Mouse (Mus musculus) embryonic facial prominence, embryonic 13.5 days (tissue): ENCODE results near the gene Gm28035. TPM values are rescaled to one million over a fixed set of nuclear protein-coding genes. Genes with fewer than 3 reads are reported as not detected.

Source experiments
- ATAC-seq: fragments of 200-750 bp; cut with Nextera tagmentation; 2 replicates; pipeline ENCODE4 v1.8.0; 2017; ENCODE audit warnings: low read depth; ENCODE audit not compliant: insufficient number of reproducible peaks, insufficient read depth, low FRiP score, low TSS enrichment
- H3K27ac ChIP-seq: fragments of 300-500 bp; sonication (generic); 2 replicates; pipeline ENCODE4 v1.5.1; 2015; ENCODE audit warnings: moderate library complexity, mild to moderate bottlenecking, inconsistent platforms
- H3K27me3 ChIP-seq: fragments of 300-500 bp; sonication (generic); 2 replicates; pipeline ENCODE4 v1.6.1; 2015; ENCODE audit warnings: mild to moderate bottlenecking, inconsistent platforms
- H3K36me3 ChIP-seq: fragments of 300-500 bp; sonication (generic); 2 replicates; pipeline ENCODE4 v1.6.1; 2015; ENCODE audit warnings: mild to moderate bottlenecking, inconsistent platforms
- H3K4me1 ChIP-seq: fragments of 300-500 bp; sonication (generic); 2 replicates; pipeline ENCODE4 v1.6.1; 2015; ENCODE audit warnings: inconsistent platforms
- H3K4me2 ChIP-seq: fragments of 300-500 bp; sonication (generic); 2 replicates; pipeline ENCODE4 v1.6.1; 2015; ENCODE audit warnings: moderate library complexity, mild to moderate bottlenecking, inconsistent platforms
- H3K4me3 ChIP-seq: fragments of 300-500 bp; sonication (generic); 2 replicates; pipeline ENCODE4 v1.5.1; 2015; ENCODE audit warnings: mild to moderate bottlenecking, inconsistent platforms
- H3K9ac ChIP-seq: fragments of 300-500 bp; sonication (generic); 2 replicates; pipeline ENCODE4 v1.6.1; 2015; ENCODE audit warnings: mild to moderate bottlenecking, inconsistent platforms
- H3K9me3 ChIP-seq: fragments of 300-500 bp; sonication (generic); 2 replicates; pipeline ENCODE4 v1.6.1; 2016; ENCODE audit warnings: inconsistent platforms
- WGBS: fragments of 180-500 bp; shearing (Covaris S2); methylation state at CpG from one replicate; pipeline ENCODE4 v1.1.7; 2015; ENCODE audit warnings: mixed read lengths; 5-methylcytosine and 5-hydroxymethylcytosine counted together
- polyA plus RNA-seq: library from polyadenylated mRNA; unstranded; fragments of >200 nt; fragmentation: Nextera tagmentation; extraction: Ambion mirVana; gene quantifications from 2 replicates; pipeline ENCODE4 v1.2.1, GENCODE M21; 2015

Gene Gm28035
- polyA plus RNA-seq, 1 experiment from 2014 or later: 0.06 TPM

DNA sequence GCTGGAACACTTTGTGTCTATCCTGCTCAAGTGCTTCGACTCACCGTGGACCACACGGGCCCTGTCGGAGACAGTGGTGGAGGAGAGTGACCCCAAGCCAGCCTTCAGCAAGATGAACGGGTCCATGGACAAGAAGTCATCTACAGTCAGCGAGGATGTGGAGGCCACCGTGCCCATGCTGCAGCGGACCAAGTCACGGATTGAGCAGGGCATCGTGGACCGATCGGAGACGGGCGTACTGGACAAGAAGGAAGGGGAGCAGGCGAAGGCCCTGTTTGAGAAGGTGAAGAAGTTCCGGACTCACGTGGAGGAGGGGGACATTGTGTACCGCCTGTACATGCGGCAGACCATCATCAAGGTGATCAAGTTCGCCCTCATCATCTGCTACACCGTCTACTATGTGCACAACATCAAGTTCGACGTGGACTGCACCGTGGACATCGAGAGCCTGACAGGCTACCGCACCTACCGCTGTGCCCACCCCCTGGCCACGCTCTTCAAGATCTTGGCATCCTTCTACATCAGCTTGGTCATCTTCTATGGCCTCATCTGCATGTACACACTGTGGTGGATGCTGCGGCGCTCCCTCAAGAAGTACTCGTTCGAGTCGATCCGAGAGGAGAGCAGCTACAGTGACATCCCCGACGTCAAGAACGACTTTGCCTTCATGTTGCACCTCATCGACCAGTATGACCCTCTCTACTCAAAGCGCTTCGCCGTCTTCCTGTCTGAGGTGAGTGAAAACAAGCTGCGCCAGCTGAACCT is 15.4 kb downstream of the Gm28035 start:
- peaks cover 15% of the 10 kb centered on the region for H3K4me1 ChIP-seq
- no peak for ATAC-seq
- no peak overlapping the region for H3K27ac ChIP-seq
- H3K36me3 ChIP-seq: peaks cover 94% of the 10 kb centered on the region
- WGBS: 97% methylated on average over 42 of the region's 42 CpGs
- no peaks in the 10 kb centered on the region for H3K27me3 ChIP-seq
- H3K9ac ChIP-seq: no peak overlapping the region
- no peaks in the 10 kb centered on the region for H3K9me3 ChIP-seq
- no peak overlapping the region for H3K4me3 ChIP-seq
- H3K4me2 ChIP-seq: no peak overlapping the region

DNA sequence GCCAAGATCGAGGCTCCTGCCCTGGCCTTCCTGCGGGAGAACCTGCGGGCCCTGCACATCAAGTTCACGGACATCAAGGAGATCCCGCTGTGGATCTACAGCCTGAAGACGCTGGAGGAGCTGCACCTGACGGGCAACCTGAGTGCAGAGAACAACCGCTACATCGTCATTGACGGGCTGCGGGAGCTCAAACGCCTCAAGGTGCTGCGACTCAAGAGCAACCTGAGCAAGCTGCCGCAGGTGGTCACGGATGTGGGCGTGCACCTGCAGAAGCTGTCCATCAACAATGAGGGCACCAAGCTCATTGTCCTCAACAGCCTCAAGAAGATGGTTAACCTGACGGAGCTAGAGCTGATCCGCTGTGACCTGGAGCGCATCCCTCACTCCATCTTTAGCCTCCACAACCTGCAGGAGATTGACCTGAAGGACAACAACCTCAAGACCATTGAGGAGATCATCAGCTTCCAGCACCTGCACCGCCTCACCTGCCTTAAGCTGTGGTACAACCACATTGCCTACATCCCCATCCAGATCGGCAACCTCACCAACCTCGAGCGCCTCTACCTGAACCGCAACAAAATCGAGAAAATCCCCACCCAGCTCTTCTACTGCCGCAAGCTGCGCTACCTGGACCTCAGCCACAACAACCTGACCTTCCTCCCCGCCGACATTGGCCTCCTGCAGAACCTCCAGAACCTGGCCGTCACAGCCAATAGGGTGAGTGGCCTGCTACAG is 16.4 kb downstream of the Gm28035 start:
- H3K4me2 ChIP-seq: no peak overlapping the region
- H3K9me3 ChIP-seq: no peaks in the 10 kb centered on the region
- no peak overlapping the region for H3K27ac ChIP-seq
- H3K4me1 ChIP-seq: peaks cover 11% of the 10 kb centered on the region
- no peak for ATAC-seq
- peaks cover 95% of the 10 kb centered on the region for H3K36me3 ChIP-seq
- H3K4me3 ChIP-seq: no peak overlapping the region
- H3K27me3 ChIP-seq: no peaks in the 10 kb centered on the region
- no peak overlapping the region for H3K9ac ChIP-seq
- 96% methylated on average over 30 of the region's 30 CpGs for WGBS

DNA sequence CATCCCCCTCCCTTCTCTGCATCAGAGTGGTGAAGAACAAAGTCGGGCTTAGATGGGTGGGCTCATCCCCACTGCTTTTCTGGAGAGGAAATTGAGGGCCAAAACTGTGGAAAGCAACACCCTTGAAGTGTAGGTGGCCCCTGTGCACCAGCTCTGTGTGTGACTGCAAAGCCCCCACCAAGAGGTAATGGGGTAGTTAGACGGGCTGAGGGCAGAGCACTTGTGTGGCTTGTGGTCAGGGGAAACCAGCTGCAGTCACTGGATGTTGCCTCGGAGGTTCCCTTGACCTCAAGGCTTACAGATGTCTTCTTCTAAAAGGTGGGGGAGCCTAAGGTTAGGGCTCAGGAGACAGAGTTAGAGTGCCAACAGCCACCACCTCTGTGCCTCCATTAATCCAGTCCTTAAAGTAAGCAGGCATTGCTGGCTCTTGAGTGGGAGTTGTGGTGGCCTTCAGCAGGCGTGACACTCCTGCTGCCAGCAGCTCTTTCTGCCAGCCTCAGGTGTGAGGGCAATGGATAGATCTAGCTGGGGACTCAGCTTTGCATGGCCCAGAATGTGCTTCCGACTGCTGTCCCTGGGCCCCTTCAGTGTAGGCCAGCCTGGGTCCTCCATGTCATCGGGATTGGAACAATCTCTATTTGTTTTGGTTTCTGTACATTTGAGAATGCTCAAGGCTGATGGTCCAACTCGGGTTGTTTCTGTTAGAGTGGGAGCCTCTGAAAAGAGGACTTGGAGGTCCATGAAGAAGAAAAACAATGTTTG is 17.5 kb downstream of the Gm28035 start:
- Histone ChIP-seq H3K27ac (no peak overlapping the region), H3K36me3 (peaks cover 94% of the 10 kb centered on the region), H3K9ac (0 out of 2 replicates have a peak overlapping the region, but pooled peaks have one; percentile 0), H3K4me3 (no peak overlapping the region), H3K27me3 (no peaks in the 10 kb centered on the region), H3K9me3 (no peaks in the 10 kb centered on the region), H3K4me1 (peaks cover 8% of the 10 kb centered on the region; the same call in 1 of the 2 replicates), H3K4me2 (no peak overlapping the region)
- ATAC-seq: no peak
- 88% methylated on average over 7 of the region's 7 CpGs for WGBS

DNA sequence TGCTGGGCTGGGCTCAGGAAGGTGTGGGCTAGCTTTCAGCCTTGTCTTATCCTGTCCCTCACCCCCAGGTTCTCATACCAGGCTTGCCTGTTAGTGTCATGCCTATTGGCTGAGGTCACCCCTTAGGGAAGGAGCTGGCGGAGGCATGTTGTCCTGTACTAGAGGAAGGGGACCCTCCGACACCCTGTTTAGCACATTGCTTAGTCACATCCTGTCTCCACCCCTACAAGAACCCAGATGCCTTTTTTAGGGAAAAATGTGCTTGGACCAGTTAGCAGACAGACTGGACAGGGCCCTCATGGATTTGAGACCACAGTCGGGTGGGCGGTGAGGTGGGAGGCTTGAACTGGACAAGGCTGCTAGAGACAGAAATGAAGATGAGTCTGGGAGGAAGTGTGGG is 18.2 kb downstream of the Gm28035 start:
- H3K4me1 ChIP-seq: peaks cover 9% of the 10 kb centered on the region; the same call in 1 of the 2 replicates
- H3K27me3 ChIP-seq: no peaks in the 10 kb centered on the region
- no peaks in the 10 kb centered on the region for H3K9me3 ChIP-seq
- ATAC-seq: no peak
- H3K4me2 ChIP-seq: no peak overlapping the region
- H3K36me3 ChIP-seq: peaks cover 98% of the 10 kb centered on the region
- H3K4me3 ChIP-seq: no peak overlapping the region
- 78% methylated on average over 4 of the region's 4 CpGs for WGBS
- H3K9ac ChIP-seq: 0 out of 2 replicates have a peak overlapping the region, but pooled peaks have one; percentile 0
- H3K27ac ChIP-seq: no peak overlapping the region

DNA sequence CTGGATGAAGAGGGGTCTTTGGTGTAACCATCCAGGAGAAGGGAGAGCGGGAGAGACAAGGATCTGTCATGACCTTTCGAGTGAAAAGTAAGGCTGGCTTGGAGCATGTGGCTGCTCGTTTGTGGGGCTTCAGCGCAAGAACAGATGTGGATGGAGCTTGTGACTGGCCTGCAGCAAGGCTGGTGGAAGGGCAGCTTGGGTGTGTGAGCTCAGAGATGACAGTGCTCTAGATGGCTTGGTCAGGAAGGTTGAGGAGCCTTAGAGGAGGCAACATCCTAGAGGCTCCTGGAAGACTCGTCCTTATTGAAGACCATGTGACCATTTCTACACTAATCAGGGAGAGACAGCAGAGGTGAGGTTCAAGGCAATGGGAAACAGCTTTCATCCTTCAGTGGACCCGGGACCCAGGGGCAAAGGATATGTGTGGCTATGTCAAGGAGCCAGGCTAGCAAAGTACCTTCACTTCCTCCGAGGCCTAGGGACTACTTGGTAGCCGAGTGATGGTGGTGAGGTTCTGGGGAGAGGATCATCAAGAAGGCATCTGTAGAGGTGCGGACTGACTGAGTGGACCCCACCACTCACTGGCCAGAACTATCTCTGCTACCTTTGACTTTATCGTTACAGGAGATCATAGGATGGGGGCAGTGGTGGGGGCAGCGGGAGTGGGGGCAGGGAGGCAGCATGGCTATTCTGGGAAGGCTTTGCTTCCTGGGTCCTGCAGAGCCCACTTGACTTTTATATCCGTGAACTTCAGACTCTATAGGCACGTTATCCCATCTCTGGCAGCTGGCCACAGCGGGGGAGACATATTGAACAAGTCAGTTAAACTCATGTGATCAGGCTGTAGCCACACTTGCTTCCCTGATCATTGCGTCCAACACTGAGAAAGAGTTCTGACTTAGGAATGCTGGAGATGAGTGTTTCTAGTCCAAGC is 19.0 kb downstream of the Gm28035 start:
- H3K4me2 ChIP-seq: no peak overlapping the region
- H3K4me3 ChIP-seq: no peak overlapping the region
- peaks cover 14% of the 10 kb centered on the region for H3K4me1 ChIP-seq
- H3K27ac ChIP-seq: no peak overlapping the region
- H3K27me3 ChIP-seq: no peaks in the 10 kb centered on the region
- H3K9me3 ChIP-seq: no peaks in the 10 kb centered on the region
- H3K36me3 ChIP-seq: peaks cover 98% of the 10 kb centered on the region
- WGBS: 92% methylated on average over 15 of the region's 15 CpGs
- no peak for ATAC-seq
- H3K9ac ChIP-seq: no peak overlapping the region

DNA sequence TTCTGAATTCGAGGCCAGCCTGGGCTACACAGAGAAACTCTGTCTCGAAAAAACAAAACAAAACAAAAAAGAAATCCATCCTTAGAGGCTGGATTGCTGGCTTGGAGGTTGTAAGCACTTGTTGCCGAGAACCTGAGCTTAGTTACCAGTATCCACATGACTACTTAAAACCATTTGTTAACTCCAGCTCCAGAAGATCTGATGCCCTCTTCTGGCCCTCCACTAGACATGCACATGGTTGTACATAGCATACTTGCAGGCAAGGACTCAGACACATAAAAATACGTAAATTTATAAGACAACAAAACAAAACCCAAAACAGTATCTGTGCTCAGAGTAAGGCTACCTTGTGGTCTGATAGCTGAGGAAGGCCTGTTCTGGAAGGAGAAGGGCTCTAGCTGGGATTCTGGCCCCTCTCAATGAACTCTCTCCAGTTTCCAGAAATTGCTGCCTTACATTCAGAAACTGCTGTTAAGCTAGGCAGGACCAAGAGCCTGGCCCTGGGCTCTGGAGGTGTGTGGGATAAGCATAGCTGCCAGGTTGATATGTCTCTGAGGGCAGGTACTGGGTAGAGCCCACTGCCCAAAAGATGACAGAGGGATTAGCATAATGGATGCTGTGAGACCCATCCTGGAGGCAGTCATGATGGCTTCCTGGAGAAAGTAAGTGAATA is 20.8 kb downstream of the Gm28035 start:
- H3K9ac ChIP-seq: no peak overlapping the region
- H3K4me2 ChIP-seq: no peak overlapping the region
- peaks cover 86% of the 10 kb centered on the region for H3K36me3 ChIP-seq
- peaks cover 32% of the 10 kb centered on the region for H3K4me1 ChIP-seq
- H3K9me3 ChIP-seq: no peaks in the 10 kb centered on the region
- H3K27me3 ChIP-seq: no peaks in the 10 kb centered on the region
- no peak overlapping the region for H3K27ac ChIP-seq
- WGBS: 83% methylated on average over 4 of the region's 4 CpGs
- H3K4me3 ChIP-seq: no peak overlapping the region
- no peak for ATAC-seq

DNA sequence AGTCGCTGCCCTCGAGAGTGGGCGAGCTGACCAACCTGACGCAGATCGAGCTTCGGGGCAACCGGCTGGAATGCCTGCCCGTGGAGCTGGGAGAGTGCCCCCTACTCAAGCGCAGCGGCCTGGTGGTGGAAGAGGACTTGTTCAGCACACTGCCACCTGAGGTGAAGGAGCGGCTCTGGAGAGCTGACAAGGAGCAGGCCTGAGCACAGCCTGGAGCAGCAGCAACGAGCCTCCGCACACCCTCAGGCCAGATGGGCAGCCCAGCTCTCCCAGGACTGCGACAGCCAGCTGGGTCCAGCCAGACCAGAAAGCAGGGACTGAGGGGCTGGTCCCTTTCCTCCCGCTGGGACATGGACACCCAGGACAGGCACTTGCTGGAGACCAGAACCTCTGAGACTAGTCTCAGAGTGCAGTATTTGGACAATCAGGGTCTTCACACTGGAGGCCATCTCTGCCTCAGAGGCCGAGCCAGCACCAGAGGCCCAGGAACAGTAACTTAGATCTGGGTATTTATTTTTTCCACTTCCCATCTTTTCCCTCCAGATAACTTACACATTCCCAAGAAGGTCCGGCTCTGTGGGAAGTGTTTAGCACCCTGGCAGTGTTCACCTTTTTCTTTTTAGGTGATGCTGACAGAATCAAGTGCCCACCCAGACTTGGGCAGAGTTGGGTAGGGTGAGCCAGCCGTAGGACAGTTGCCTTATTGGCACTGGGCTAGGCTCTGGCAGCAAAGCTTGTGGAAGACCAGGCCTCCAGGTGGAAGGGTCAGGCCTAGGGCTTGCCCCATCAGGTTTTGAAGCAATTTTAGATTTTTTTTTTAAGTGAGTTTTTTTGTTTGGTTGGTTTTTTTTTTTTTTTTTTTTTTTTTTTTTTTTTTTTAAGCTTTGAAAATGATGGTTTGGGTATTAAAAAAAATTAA is 21.8 kb downstream of the Gm28035 start:
- H3K4me1 ChIP-seq: peaks cover 41% of the 10 kb centered on the region
- H3K4me2 ChIP-seq: no peak overlapping the region
- no peaks in the 10 kb centered on the region for H3K27me3 ChIP-seq
- H3K4me3 ChIP-seq: no peak overlapping the region
- H3K27ac ChIP-seq: no peak overlapping the region
- 91% methylated on average over 18 of the region's 18 CpGs for WGBS
- peaks cover 76% of the 10 kb centered on the region for H3K36me3 ChIP-seq
- no peak for ATAC-seq
- no peaks in the 10 kb centered on the region for H3K9me3 ChIP-seq
- no peak overlapping the region for H3K9ac ChIP-seq

DNA sequence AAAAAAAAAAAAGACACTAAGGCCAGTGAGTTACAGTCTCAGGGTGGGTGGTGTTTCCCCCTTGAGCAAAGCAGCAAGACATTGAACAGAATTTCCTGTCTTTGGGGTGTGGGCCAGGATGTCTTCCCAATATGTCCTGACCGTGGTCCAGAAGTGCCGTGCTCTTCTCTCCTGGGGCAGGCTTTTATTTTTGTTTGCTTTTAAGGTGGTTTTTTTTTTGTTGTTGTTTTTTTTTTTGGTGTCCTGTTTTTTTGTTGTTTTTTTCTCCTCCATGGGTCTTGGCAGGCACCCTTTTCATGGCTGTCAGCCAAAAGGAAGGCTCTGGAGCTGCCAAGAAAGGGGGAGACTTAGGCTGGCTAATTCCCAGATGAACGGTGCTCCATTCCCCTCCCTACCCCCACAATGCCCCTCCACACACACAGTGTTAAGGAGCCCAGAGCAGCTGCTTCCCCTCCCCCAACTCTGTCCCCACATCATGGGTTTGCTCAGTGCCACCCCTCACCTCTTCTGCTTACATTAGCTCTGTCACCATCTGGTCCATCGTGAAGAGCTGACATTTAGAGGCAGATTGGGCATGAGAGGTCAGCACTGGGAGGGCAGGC is 22.6 kb downstream of the Gm28035 start:
- H3K9ac ChIP-seq: 0 out of 2 replicates have a peak overlapping the region, but pooled peaks have one; percentile 36
- no peak for ATAC-seq
- H3K4me2 ChIP-seq: no peak overlapping the region
- H3K4me3 ChIP-seq: no peak overlapping the region
- peaks cover 41% of the 10 kb centered on the region for H3K4me1 ChIP-seq
- H3K36me3 ChIP-seq: peaks cover 69% of the 10 kb centered on the region
- peak overlapping the region; percentile 33 for H3K27ac ChIP-seq
- H3K9me3 ChIP-seq: no peaks in the 10 kb centered on the region
- H3K27me3 ChIP-seq: no peaks in the 10 kb centered on the region
- WGBS: 62% methylated on average over 4 of the region's 4 CpGs

DNA sequence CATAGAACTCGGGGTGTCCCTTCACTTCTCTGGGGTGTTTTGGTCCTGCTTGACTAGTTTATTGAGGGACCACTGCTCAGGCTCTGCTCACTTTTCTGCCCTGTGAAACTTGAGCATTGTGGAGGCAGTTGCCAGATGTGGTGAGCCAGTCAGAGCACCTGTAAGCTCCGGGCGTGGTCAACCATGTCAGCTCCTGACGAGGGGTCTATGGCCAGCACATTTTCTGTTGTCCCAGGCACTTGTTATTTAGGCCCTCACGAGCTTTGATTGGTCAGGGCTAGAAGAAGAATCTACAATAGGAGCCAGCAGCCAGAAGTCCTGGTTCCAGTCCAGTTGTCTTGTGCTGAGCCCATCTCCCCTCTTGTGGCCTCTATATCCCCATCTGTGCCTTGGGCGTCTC is 23.4 kb downstream of the Gm28035 start:
- Histone ChIP-seq H3K4me2 (no peak overlapping the region), H3K4me3 (no peak overlapping the region), H3K9me3 (no peaks in the 10 kb centered on the region), H3K4me1 (peaks cover 41% of the 10 kb centered on the region), H3K36me3 (peaks cover 60% of the 10 kb centered on the region), H3K27me3 (no peaks in the 10 kb centered on the region), H3K27ac (no peak overlapping the region), H3K9ac (no peak overlapping the region)
- WGBS: 88% methylated on average over 6 of the region's 6 CpGs
- ATAC-seq: no peak
